Mouse (Mus musculus) ovary, adult 18-20 months (tissue): ENCODE data around the gene Zfp507.

Source experiments
- DNase-seq: peaks from one replicate; pipeline ENCODE4 v3.0.0; 2022; ENCODE audit warnings: low spot score, mixed read lengths

Gene Zfp507

GRCm38 (mm10) chr7:35782252-35782651 lies 20.6 kb downstream of the Zfp507 start:
- no peak for DNase-seq

DNA sequence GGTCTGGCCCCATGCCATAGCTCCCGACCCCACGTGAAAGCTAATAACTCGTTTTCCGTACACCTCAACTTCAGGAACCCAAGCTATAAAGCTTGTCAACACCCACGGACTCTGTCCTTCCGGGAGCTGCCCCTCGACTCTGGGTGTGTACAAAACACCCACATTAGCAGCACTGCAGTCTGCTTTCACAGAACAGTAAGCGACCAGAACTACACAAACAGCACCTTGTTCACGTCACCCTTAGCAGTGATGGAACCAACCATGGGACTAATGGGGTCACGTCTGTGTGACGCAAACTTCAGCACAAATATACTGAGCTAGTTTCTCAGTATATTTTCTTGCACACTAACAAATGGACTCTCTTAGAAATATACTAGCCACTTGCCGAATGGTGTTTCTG lies 28.7 kb downstream of the Zfp507 start:
- DNase-seq, result no peak

- DNase-seq, result no peak
Observed at GRCm38 (mm10) chr7:35772347-35772746, 30.5 kb downstream of the Zfp507 start.

DNA sequence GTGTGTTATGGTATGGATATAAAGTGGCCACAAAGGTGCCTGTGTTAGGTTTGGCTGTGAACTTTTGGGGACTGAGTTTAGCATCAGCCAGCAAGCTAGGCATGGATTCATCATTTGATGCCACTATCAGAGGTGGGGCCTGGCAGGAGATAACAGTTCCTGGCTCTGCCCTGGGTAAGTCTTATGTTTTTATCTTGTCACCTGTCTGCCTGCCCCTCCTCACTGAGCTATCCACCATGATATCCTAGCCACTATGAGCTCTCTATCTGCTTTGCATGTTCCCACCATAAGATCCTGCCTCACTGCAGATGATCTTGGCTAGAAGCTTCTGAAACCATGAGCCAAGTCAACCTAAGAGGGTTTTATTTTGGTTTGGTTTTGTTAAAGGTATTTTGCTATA lies 31.7 kb downstream of the Zfp507 start:
- DNase-seq, result no peak

GRCm38 (mm10) chr7:35770122-35770521 lies 32.7 kb downstream of the Zfp507 start:
- no peak for DNase-seq

DNA sequence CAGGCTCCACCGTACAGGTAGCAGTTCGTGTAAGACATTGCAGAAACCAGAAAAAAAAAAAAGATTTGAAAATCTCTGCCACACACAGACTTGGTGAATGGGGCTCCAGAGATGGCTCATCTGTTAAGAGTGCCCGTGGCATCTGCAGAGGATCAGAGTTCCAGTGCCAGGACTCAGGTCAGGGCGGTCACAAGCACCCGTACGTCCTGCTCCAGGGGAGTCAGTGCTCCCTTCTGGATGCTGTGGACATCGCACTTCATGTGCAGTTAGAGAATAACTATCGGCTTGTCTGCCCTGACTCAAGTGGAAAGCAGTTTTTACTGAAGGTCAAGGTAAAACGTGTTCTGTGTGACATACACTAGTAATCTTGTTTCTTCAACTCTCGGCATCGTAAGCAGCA lies 38.3 kb downstream of the Zfp507 start:
- DNase-seq, result no peak

GRCm38 (mm10) chr7:35761801-35762200 lies 41.0 kb downstream of the Zfp507 start:
- no peak for DNase-seq

GRCm38 (mm10) chr7:35759602-35760001 lies 43.2 kb downstream of the Zfp507 start:
- DNase-seq, result no peak

DNA sequence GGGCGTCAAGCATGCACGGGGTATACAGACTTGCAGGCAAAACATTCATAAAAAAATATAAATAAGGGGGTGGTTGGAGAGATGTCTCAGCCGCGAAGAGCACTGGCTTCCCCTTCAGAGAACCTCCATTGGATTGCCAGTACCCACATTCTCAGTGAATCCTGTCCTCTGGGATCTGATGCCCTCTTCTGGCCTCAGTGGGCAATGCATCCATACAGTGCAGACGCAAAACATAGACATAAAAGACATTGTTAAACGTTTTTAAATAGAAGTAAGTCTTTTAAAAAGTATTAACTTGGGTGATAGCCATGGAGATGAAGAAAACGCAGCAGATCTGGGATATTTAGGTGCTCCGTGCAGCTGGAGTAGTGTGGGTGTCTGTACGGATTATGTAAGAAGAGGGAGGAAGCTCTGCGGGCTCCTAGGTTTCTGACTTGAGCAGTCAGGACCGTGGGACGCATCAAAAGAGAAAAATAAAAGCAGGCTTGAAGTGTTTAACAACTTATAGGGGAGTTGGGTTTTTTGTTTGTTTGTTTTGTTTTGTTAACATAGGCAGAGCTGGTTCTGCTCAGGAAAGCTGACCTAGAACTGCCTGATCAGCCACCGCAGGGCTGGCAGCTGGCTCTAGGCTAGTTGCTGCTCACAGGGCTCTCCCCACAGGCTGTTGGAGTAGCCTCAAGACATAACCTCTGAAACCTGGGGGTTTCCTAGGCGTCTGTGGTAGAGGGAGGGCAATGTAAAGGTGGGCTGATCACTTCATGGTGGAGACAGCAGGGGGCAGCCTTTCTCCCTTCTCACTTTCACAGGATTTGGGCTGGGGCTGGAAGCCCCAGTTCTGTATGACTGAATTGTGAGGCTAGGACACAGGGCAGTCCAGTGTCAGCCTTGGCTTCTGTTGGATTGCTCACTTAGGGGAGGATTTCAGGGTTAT lies 46.0 kb downstream of the Zfp507 start:
- DNase-seq, result no peak

DNA sequence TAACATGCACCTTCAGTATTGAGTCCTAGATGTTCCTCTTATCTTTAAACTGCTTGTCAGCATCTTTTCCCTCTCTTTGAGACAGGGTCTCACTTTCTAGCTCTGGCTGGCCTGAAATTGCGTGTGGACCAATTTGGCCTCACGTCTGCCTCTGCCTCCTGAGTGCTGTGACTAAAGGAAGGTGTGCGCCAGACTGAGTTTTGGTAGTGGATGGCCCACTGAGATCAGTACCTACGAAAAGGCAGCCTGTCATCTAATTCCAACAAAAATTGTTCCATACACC lies 48.0 kb downstream of the Zfp507 start:
- DNase-seq, result no peak

- DNase-seq, result peak; percentile 83
Observed at GRCm38 (mm10) chr7:35754033-35754885, 48.5 kb downstream of the Zfp507 start, which contains the start of gene Dpy19l3. TSS of gene Dpy19l3 (minus strand) at chr7:35754454.

DNA sequence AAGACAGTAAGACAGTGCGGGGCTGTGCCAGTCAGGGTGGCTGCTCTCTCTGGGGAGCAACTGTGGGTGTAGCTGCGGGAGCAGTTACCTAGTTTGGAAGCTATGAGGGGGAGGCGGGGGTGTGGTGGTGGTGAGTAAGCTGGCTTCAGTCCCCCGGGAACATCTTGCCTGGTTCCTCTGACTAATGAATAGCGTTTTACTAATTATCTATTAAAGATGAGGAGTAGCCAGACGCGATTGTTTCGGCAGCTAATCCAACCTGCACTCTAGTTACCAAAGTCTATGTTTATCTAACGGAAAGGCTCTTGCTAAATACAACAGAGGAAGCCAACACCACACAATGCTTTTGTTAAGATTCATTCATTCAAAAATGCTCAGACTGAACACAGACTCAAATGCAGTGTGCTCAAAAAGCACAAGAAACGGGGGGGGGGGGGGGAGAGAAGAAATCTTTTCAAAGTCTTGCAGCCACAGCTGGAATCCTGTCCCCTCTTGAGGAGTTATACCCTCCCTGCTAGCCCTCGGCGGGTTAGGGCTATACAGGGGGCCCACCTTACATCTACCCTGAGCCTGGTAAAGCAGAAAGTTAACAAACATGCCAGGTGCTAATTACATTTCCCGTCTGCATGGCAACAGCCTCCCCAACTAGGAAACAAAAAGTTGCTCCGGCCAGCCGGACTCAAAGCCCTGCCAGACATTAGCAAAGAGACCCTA lies 49.3 kb downstream of the Zfp507 start:
- DNase-seq, result no peak

- DNase-seq, result no peak
Observed at GRCm38 (mm10) chr7:35750873-35751272, 51.9 kb downstream of the Zfp507 start.

DNA sequence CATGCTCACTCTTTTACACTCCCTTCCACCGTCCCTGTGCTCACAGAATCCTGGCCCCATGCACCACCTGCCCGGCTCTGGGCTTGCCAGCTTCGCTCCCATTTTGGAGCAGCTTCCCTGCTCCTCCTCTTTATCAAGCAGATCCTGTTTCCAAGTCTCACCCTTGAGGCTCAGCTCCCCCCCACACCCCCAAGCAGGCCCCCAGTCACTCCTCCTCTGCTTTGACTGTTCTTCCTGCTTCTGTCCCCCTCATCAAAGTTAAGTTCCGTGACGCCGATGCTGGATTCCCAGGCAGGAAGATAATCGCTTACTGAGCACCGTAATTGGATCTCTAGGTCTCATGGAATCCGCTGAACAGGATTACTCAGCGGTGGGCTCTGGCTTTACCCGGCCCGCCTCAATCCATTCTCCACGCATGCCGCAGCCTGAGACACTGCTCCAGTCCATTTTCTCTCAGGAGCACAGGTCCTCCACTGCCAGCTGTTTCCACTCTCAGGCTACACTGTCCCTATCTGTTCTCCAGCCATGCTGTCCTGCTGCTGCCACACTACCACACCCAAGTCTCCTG lies 55.3 kb downstream of the Zfp507 start:
- no peak for DNase-seq

GRCm38 (mm10) chr7:35746686-35747396 lies 56.0 kb downstream of the Zfp507 start:
- DNase-seq, result no peak

GRCm38 (mm10) chr7:35745281-35745702 lies 57.5 kb downstream of the Zfp507 start:
- no peak for DNase-seq

- no peak for DNase-seq
Observed at GRCm38 (mm10) chr7:35744771-35745170, 58.0 kb downstream of the Zfp507 start.

DNA sequence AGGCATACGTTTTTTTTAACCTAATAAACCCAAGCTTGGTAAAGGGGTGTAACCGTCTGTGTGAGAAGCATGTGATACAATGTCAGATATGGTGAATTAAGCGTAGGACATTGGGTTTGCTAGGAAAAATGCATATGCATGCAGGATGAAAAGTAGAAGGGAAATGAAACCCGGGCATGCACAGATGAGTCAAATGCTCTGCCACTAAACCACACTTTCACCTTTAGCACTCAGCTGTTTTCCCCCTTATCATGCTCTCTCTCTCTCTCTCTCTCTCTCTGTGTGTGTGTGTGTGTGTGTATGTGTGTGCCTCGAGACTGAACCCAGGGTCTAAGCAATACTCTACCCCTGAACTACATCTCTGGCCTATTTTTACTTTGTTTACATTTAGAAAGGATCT lies 60.5 kb downstream of the Zfp507 start:
- no peak for DNase-seq

DNA sequence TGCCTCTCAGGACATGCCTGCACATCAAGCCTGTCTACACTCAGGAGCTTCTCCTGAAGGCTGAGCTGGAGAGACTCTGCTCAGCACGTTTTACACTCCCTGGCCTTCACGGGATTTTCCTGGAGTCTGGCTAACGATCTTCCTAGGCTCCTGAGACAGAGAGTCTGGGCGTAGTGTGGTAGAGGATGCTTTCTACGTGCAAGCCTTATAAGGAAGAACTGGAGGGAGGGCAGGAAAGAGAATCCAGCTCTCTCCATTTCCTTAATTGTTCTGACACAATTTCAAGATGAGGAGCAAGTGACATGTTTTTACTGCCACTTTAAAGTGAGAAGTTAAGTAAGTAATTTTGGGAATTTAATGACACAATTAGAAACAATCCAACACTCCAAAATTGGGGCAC lies 60.9 kb downstream of the Zfp507 start:
- no peak for DNase-seq

- no peak for DNase-seq
Observed at GRCm38 (mm10) chr7:35740489-35741230, 62.1 kb downstream of the Zfp507 start.

- no peak for DNase-seq
Observed at GRCm38 (mm10) chr7:35738871-35739270, 63.9 kb downstream of the Zfp507 start.
